Mouse (Mus musculus) heart, postnatal 0 days (tissue): ENCODE data around the gene Serpinb9g. TPM values are rescaled to one million over a fixed set of nuclear protein-coding genes. Genes with fewer than 3 reads are reported as not detected.
"Not testable (repeated sequence)": the region's sequence is repeated elsewhere in the genome, so short reads cannot be mapped to it uniquely, and the experiment has no call there.

Experiments
- ATAC-seq: fragments of 200-750 bp; cut with Nextera tagmentation; 2 replicates; pipeline ENCODE4 v1.8.0; 2017; ENCODE audit warnings: low read depth, moderate number of reproducible peaks, moderate library complexity; ENCODE audit not compliant: insufficient read depth
- DNase-seq: peaks from one replicate; pipeline ENCODE4 v3.0.0-alpha.2; 2016; ENCODE audit warnings: low spot score
- H3K27ac ChIP-seq: fragments of 300-500 bp; sonication (generic); 2 replicates; pipeline ENCODE4 v1.5.1; 2014; ENCODE audit warnings: low read depth, mild to moderate bottlenecking
- H3K27me3 ChIP-seq: fragments of 300-500 bp; sonication (generic); 2 replicates; pipeline ENCODE4 v1.6.1; 2014; ENCODE audit warnings: low read length, mixed read lengths; ENCODE audit not compliant: control insufficient read depth, insufficient read depth
- H3K36me3 ChIP-seq: fragments of 300-500 bp; sonication (generic); replicated peaks from 2 replicates; pipeline ENCODE4 v1.6.1; 2014; ENCODE audit warnings: low read length, mixed read lengths; ENCODE audit not compliant: control insufficient read depth, insufficient read depth
- H3K4me1 ChIP-seq: fragments of 300-500 bp; sonication (generic); 2 replicates; pipeline ENCODE4 v1.6.1; 2014; ENCODE audit warnings: antibody characterized with exemption; ENCODE audit not compliant: control insufficient read depth, insufficient read depth
- H3K4me2 ChIP-seq: fragments of 300-500 bp; sonication (generic); 2 replicates; pipeline ENCODE4 v1.6.1; 2014; ENCODE audit warnings: low read depth, mild to moderate bottlenecking, low read length, moderate library complexity
- H3K4me3 ChIP-seq: fragments of 300-500 bp; sonication (generic); 2 replicates; pipeline ENCODE4 v1.5.1; 2014; ENCODE audit warnings: low read depth, low read length
- H3K9ac ChIP-seq: fragments of 300-500 bp; sonication (generic); replicated peaks from 2 replicates; pipeline ENCODE4 v1.6.1; 2014; ENCODE audit warnings: low read depth, low read length, mixed read lengths
- H3K9me3 ChIP-seq: fragments of 300-500 bp; sonication (generic); replicated peaks from 2 replicates; pipeline ENCODE4 v1.6.1; 2016; ENCODE audit warnings: low read length; ENCODE audit not compliant: control insufficient read depth
- CTCF ChIP-seq: IDR thresholded peaks from 2 replicates; pipeline ENCODE4 v1.5.1; 2016; ENCODE audit warnings: antibody characterized with exemption, control low read depth, low read depth
- EP300 ChIP-seq: IDR thresholded peaks from 2 replicates; pipeline ENCODE4 v1.6.1; 2016; ENCODE audit warnings: antibody characterized with exemption, low read depth
- WGBS: fragments of 180-500 bp; shearing (Covaris S2); extraction: QIAGEN DNeasy Blood & Tissue Kit; methylation state at CpG from one replicate; pipeline ENCODE4 v1.1.7; 2014; 5-methylcytosine and 5-hydroxymethylcytosine counted together
- polyA plus RNA-seq: library from polyadenylated mRNA; unstranded; fragments of >200 nt; fragmentation: Nextera tagmentation; extraction: Ambion mirVana; gene quantifications from 2 replicates; pipeline ENCODE4 v1.2.1, GENCODE M21; 2015
- total RNA-seq: library from RNA; depleted of rRNA; stranded (reverse); fragments of >200 nt; gene quantifications from 2 replicates; pipeline ENCODE4 v1.2.3, GENCODE M21; 2014; ENCODE audit warnings: low replicate concordance; rRNA removed

Serpinb9g gene
- not detected in 2 replicates for total RNA-seq
- polyA plus RNA-seq, result not detected in 2 replicates

- H3K4me3 ChIP-seq, H3K4me1 ChIP-seq, H3K36me3 ChIP-seq, H3K9ac ChIP-seq, H3K27me3 ChIP-seq, H3K9me3 ChIP-seq, ATAC-seq, H3K4me2 ChIP-seq, H3K27ac ChIP-seq, DNase-seq: not testable (repeated sequence)
- 56% methylated on average over 4 of the region's 4 CpGs for WGBS
These were observed at the start of gene Serpinb9g for GRCm38 (mm10) chr13:33484490-33484889. Serpinb9g (plus strand) TSS chr13:33484790.

- DNase-seq, ATAC-seq, H3K4me1 ChIP-seq, H3K4me2 ChIP-seq, H3K9ac ChIP-seq, H3K27ac ChIP-seq, H3K27me3 ChIP-seq, H3K9me3 ChIP-seq, H3K4me3 ChIP-seq, H3K36me3 ChIP-seq: not testable (repeated sequence)
- WGBS, result 64% methylated on average over 3 of the region's 3 CpGs
These were observed 718 bp upstream of the Serpinb9g start for GRCm38 (mm10) chr13:33483872-33484271.

GRCm38 (mm10) chr13:33524629-33525028 lies 40.0 kb downstream of the Serpinb9g start:
- H3K4me1 ChIP-seq, result no peaks in the 10 kb centered on the region
- TF ChIP-seq EP300 (no peak), CTCF (no peak)
- ATAC-seq, result no peak

GRCm38 (mm10) chr13:33532814-33533213 lies 48.2 kb downstream of the Serpinb9g start:
- TF ChIP-seq EP300 (no peak), CTCF (no peak)
- no peak for ATAC-seq
- Histone ChIP-seq H3K27me3 (no peaks in the 10 kb centered on the region), H3K9ac (no peak overlapping the region), H3K9me3 (no peaks in the 10 kb centered on the region), H3K4me1 (no peaks in the 10 kb centered on the region), H3K27ac (no peak overlapping the region), H3K4me3 (no peak overlapping the region), H3K36me3 (no peaks in the 10 kb centered on the region), H3K4me2 (no peak overlapping the region)
- no peak for DNase-seq

More at GRCm38 (mm10) chr13:33524629-33525028, 40.0 kb downstream of the Serpinb9g start:
- no peak overlapping the region for H3K27ac ChIP-seq
- no peaks in the 10 kb centered on the region for H3K27me3 ChIP-seq
- no peaks in the 10 kb centered on the region for H3K36me3 ChIP-seq
- no peak overlapping the region for H3K9ac ChIP-seq
- no peak for DNase-seq
- no peak overlapping the region for H3K4me2 ChIP-seq
- no peaks in the 10 kb centered on the region for H3K9me3 ChIP-seq
- H3K4me3 ChIP-seq, result no peak overlapping the region

Other genes starting within 250 kb of the Serpinb9g start
- gene Serpinb9e, start 235.2 kb upstream of the Serpinb9g start, total RNA-seq, result not detected in 2 replicates
- not detected in 2 replicates for gene Serpinb9e, start 235.2 kb upstream of the Serpinb9g start, polyA plus RNA-seq
- not detected in 2 replicates for gene Serpinb9f, start 160.7 kb upstream of the Serpinb9g start, total RNA-seq
- not detected in 2 replicates for gene Serpinb9f, start 160.7 kb upstream of the Serpinb9g start, polyA plus RNA-seq
- not detected in 2 replicates for gene Gm11397, start 89.0 kb upstream of the Serpinb9g start, total RNA-seq
- not detected in 2 replicates for gene Gm11397, start 89.0 kb upstream of the Serpinb9g start, polyA plus RNA-seq
- gene Serpinb6d, start 176.6 kb downstream of the Serpinb9g start, total RNA-seq, result not detected in 2 replicates
- gene Serpinb6d, start 176.6 kb downstream of the Serpinb9g start, polyA plus RNA-seq, result not detected in 2 replicates